8 mouse cellular contexts compared by ENCODE assay signal in genomic region chr7:13024805-13025204, GRCm38 (mm10). TPM values are rescaled to one million over a fixed set of nuclear protein-coding genes. Genes with fewer than 3 reads are reported as not detected.
DNase-seq lines count a peak whose midpoint lies in the region; ATAC-seq and TF ChIP-seq lines count a peak whose summit lies in the region.

No protein-coding gene starts in this region.

- peaks cover 4 to 9% of the 10 kb centered on the region in 2 experiments; a peak in 2 of 4 replicates for H3K4me1 ChIP-seq in ES-E14 (ENCODE audit: control insufficient read depth in 2 of 2, insufficient read depth in 2 of 2, low read length in 2 of 2, poor library complexity in 1 of 2)
- peaks cover 11% of the 10 kb centered on the region for H3K4me1 ChIP-seq in forebrain, postnatal 0 days (ENCODE audit: insufficient read depth)
- H3K4me1 ChIP-seq in hindbrain, embryonic 11.5 days (replicated peaks; ENCODE audit: control insufficient read depth, insufficient read depth, low read length) = peaks cover 8% of the 10 kb centered on the region; the same call in 1 of the 2 replicates

- peak overlapping the region; percentile 88 to 95 for H3K4me3 ChIP-seq in ES-E14 (ENCODE audit: insufficient read depth in 1 of 2, low read depth in 1 of 2, low read length in 2 of 2, poor library complexity in 1 of 2, severe bottlenecking in 1 of 2)
- H3K4me3 ChIP-seq in forebrain, postnatal 0 days (ENCODE audit: low read depth, low read length) = peak overlapping the region; percentile 89
- H3K4me3 ChIP-seq in hindbrain, embryonic 11.5 days (ENCODE audit: low read depth, low read length) = peak overlapping the region; percentile 94

- peak overlapping the region; percentile 97 for H3K27ac ChIP-seq in ES-E14 (ENCODE audit: insufficient read depth, low read depth, low read length, poor library complexity, severe bottlenecking)
- peak overlapping the region; percentile 99 for H3K27ac ChIP-seq in forebrain, postnatal 0 days (ENCODE audit: low read depth, low read length)
- H3K27ac ChIP-seq in hindbrain, embryonic 11.5 days (ENCODE audit: low read depth, low read length) = peak overlapping the region; percentile 100

- H3K36me3 ChIP-seq in ES-E14 (ENCODE audit: control insufficient read depth, insufficient read depth, low read length, poor library complexity, severe bottlenecking) = peaks cover 49% of the 10 kb centered on the region
- H3K36me3 ChIP-seq in forebrain, postnatal 0 days (ENCODE audit: insufficient read depth) = peaks cover 38% of the 10 kb centered on the region
- H3K36me3 ChIP-seq in hindbrain, embryonic 11.5 days (ENCODE audit: control insufficient read depth, insufficient read depth, low read length) = peaks cover 30% of the 10 kb centered on the region

- peak; percentile 55 for ATAC-seq in forebrain, postnatal 0 days
- ATAC-seq in hindbrain, embryonic 11.5 days (ENCODE audit: low FRiP score) = peak; percentile 69

- no peaks in the 10 kb centered on the region for H3K27me3 ChIP-seq in forebrain, postnatal 0 days (ENCODE audit: insufficient read depth, low read length)
- no peaks in the 10 kb centered on the region for H3K27me3 ChIP-seq in hindbrain, embryonic 11.5 days (ENCODE audit: control insufficient read depth, insufficient read depth, low read length)

- TF ChIP-seq CTCF in forebrain, postnatal 0 days (IDR thresholded peaks at IDR 0.05; ENCODE audit: low read depth) = peak; percentile 56

- H3K4me2 ChIP-seq in forebrain, postnatal 0 days (ENCODE audit: low read depth) = peak overlapping the region; percentile 95
- peak overlapping the region; percentile 99 for H3K4me2 ChIP-seq in hindbrain, embryonic 11.5 days (replicated peaks; ENCODE audit: low read depth, low read length)

- H3K9me3 ChIP-seq in ES-E14 (ENCODE audit: control insufficient read depth, insufficient read depth, low read depth, low read length) = no peaks in the 10 kb centered on the region
- H3K9me3 ChIP-seq in forebrain, postnatal 0 days (ENCODE audit: low read length) = no peaks in the 10 kb centered on the region
- H3K9me3 ChIP-seq in hindbrain, embryonic 11.5 days (ENCODE audit: control insufficient read depth, low read length) = no peaks in the 10 kb centered on the region

- DNase-seq in ES-E14 (ENCODE audit: low read depth, low spot score) = no peak
- DNase-seq in cerebellum, adult 18-20 months = peak; percentile 79 to 84
- DNase-seq in forebrain, postnatal 0 days = peak; percentile 84
- peak; percentile 81 for DNase-seq in hindbrain, embryonic 11.5 days (ENCODE audit: low spot score)
- peak; percentile 86 to 87 for DNase-seq in layer of hippocampus, postnatal 14 days (ENCODE audit: low spot score in 2 of 2)
- DNase-seq in lung, postnatal 14 days = peak; percentile 65
- peak; percentile 86 for DNase-seq in retina, postnatal 1 day
- peak; percentile 93 for DNase-seq in thymus, postnatal 4 days

- WGBS in forebrain, postnatal 0 days = 2% methylated on average over 44 of the region's 44 CpGs
- WGBS in hindbrain, embryonic 11.5 days = 0% methylated on average over 34 of the region's 44 CpGs

- in situ Hi-C loops in ES-E14 (cut with MboI; ENCODE audit: low sequenced_read_pairs in 2 of 2, unreplicated experiment in 2 of 2) = no loop called here

- peak overlapping the region; percentile 97 for H3K9ac ChIP-seq in ES-E14 (ENCODE audit: insufficient read depth, low read depth, low read length, poor library complexity, severe bottlenecking)
- peak overlapping the region; percentile 82 for H3K9ac ChIP-seq in forebrain, postnatal 0 days
- H3K9ac ChIP-seq in hindbrain, embryonic 11.5 days (ENCODE audit: low read depth, low read length) = peak overlapping the region; percentile 97

TF ChIP-seq in ES-E14, 5 proteins besides CTCF, POLR2A, EP300 and RAD21:
- TF ChIP-seq ZNF384 (IDR thresholded peaks at IDR 0.05; ENCODE audit: low read depth, low read length) (no peak), MAFK (IDR thresholded peaks at IDR 0.05; ENCODE audit: insufficient read depth, low read depth, low read length) (no peak), HCFC1 (IDR thresholded peaks at IDR 0.05; ENCODE audit: borderline replicate concordance, insufficient read depth, low read length) (no peak), ZC3H11A (IDR thresholded peaks at IDR 0.05; ENCODE audit: borderline replicate concordance, low read depth, low read length) (no peak), CHD2 (IDR thresholded peaks at IDR 0.05; ENCODE audit: low read depth, low read length) (no peak)

RNA-seq across cellular contexts. Expression of gene Chmp2a, which starts 9.8 kb away (rescaled TPM):
- total RNA-seq in ES-E14 (2012; rRNA removed) = 103 and 143 TPM in 2 replicates
- total RNA-seq in forebrain, postnatal 0 days (2014; rRNA removed) = 131 and 160 TPM in 2 replicates
- 210 and 239 TPM in 2 replicates for polyA plus RNA-seq in forebrain, postnatal 0 days (2015; fragmentation: Nextera tagmentation; extraction: Ambion mirVana)
- 154 and 157 TPM in 2 replicates for polyA plus RNA-seq in hindbrain, embryonic 11.5 days (2014; fragmentation: Nextera tagmentation; extraction: Ambion mirVana)
- total RNA-seq in layer of hippocampus, postnatal 14 days (2021) = 100 to 1,000 TPM; 143 to 149 TPM

RNA-seq across cellular contexts. Expression of gene Ube2m, which starts 13.3 kb away (rescaled TPM):
- total RNA-seq in ES-E14 (2012; rRNA removed) = 73.8 and 92.8 TPM in 2 replicates
- 336 and 344 TPM in 2 replicates for total RNA-seq in forebrain, postnatal 0 days (2014; rRNA removed)
- polyA plus RNA-seq in forebrain, postnatal 0 days (2015; fragmentation: Nextera tagmentation; extraction: Ambion mirVana) = 130 and 132 TPM in 2 replicates
- polyA plus RNA-seq in hindbrain, embryonic 11.5 days (2014; fragmentation: Nextera tagmentation; extraction: Ambion mirVana) = 147 and 173 TPM in 2 replicates
- total RNA-seq in layer of hippocampus, postnatal 14 days (2021) = 100 to 1,000 TPM; 199 to 212 TPM

RNA-seq across cellular contexts. Expression of gene Zbtb45, which starts 15.0 kb away (rescaled TPM):
- total RNA-seq in ES-E14 (2012; rRNA removed) = 23.7 and 26.7 TPM in 2 replicates
- 32.8 and 33.3 TPM in 2 replicates for total RNA-seq in forebrain, postnatal 0 days (2014; rRNA removed)
- 25.0 and 29.3 TPM in 2 replicates for polyA plus RNA-seq in forebrain, postnatal 0 days (2015; fragmentation: Nextera tagmentation; extraction: Ambion mirVana)
- 25.0 and 25.3 TPM in 2 replicates for polyA plus RNA-seq in hindbrain, embryonic 11.5 days (2014; fragmentation: Nextera tagmentation; extraction: Ambion mirVana)
- total RNA-seq in layer of hippocampus, postnatal 14 days (2021) = 10 to 100 TPM; 27.8 to 30.9 TPM

RNA-seq across cellular contexts. Expression of gene Trim28, which starts 25.9 kb away (rescaled TPM):
- total RNA-seq in ES-E14 (2012; rRNA removed) = 2,698 and 2,854 TPM in 2 replicates
- total RNA-seq in forebrain, postnatal 0 days (2014; rRNA removed) = 430 and 485 TPM in 2 replicates
- 209 and 211 TPM in 2 replicates for polyA plus RNA-seq in forebrain, postnatal 0 days (2015; fragmentation: Nextera tagmentation; extraction: Ambion mirVana)
- polyA plus RNA-seq in hindbrain, embryonic 11.5 days (2014; fragmentation: Nextera tagmentation; extraction: Ambion mirVana) = 427 and 438 TPM in 2 replicates
- total RNA-seq in layer of hippocampus, postnatal 14 days (2021) = 100 to 1,000 TPM; 236 to 244 TPM

RNA-seq across cellular contexts. Expression of gene Slc27a5, which starts 26.8 kb away (rescaled TPM):
- 0.45 and 0.69 TPM in 2 replicates for total RNA-seq in ES-E14 (2012; rRNA removed)
- total RNA-seq in forebrain, postnatal 0 days (2014; rRNA removed) = 0.23 and 0.43 TPM in 2 replicates
- 0.08 and 0.18 TPM in 2 replicates for polyA plus RNA-seq in forebrain, postnatal 0 days (2015; fragmentation: Nextera tagmentation; extraction: Ambion mirVana)
- not detected in 2 replicates for polyA plus RNA-seq in hindbrain, embryonic 11.5 days (2014; fragmentation: Nextera tagmentation; extraction: Ambion mirVana)
- under 1 TPM in 1 of 2 experiments, not detected in 1; 0.26 TPM for total RNA-seq in layer of hippocampus, postnatal 14 days (2021)
